8 mouse cellular contexts compared by ENCODE assay signal in the genomic region with DNA sequence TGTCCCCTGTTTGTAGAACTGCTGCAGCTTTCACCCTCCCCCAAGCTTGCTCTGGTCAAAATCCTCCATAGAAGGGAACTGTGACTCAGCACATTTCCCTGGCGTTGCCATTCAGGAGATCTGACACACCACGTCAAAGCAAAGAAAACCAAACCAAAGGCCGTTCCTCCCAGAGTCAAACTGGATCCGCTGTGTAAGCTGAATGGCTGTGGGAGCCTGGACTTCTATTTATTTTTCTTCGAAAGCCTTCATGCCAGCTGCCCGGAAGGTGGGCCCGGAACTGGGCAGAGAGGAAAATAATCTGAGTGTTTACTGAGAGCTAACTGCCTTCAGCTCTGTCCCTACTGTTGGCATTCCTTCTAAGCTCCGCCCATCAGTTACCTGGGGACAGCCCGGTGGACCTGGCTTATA. TPM values are rescaled to one million over a fixed set of nuclear protein-coding genes. Genes with fewer than 3 reads are reported as not detected.
DNase-seq lines count a peak whose midpoint lies in the region; ATAC-seq and TF ChIP-seq lines count a peak whose summit lies in the region.

No protein-coding gene starts in this region.

- H3K4me1 ChIP-seq in neural tube, embryonic 13.5 days (replicated peaks): peaks cover 27% of the 10 kb centered on the region
- H3K4me1 ChIP-seq in intestine, embryonic 14.5 days (replicated peaks; ENCODE audit: control insufficient read depth, insufficient read depth, low read length): peaks cover 13% of the 10 kb centered on the region
- no peaks in the 10 kb centered on the region; the same call in 1 of the 2 replicates for H3K4me1 ChIP-seq in lung, adult 2 months (ENCODE audit: control insufficient read depth, insufficient read depth, low read length)

- 47% methylated on average over 9 of the region's 9 CpGs for WGBS in neural tube, embryonic 13.5 days
- WGBS in intestine, embryonic 14.5 days: 26% methylated on average over 9 of the region's 9 CpGs
- 14% methylated on average over 9 of the region's 9 CpGs for WGBS in lung, adult 2 months

- no peak overlapping the region for H3K4me2 ChIP-seq in neural tube, embryonic 13.5 days
- H3K4me2 ChIP-seq in intestine, embryonic 14.5 days (ENCODE audit: low read length): no peak overlapping the region

- peak overlapping the region; percentile 9; the same call in 1 of the 2 replicates for H3K27ac ChIP-seq in neural tube, embryonic 13.5 days (replicated peaks)
- no peak overlapping the region for H3K27ac ChIP-seq in intestine, embryonic 14.5 days (ENCODE audit: low read depth)

- no peak overlapping the region for H3K9ac ChIP-seq in neural tube, embryonic 13.5 days
- no peak overlapping the region for H3K9ac ChIP-seq in intestine, embryonic 14.5 days (ENCODE audit: low read length)

- H3K9me3 ChIP-seq in neural tube, embryonic 13.5 days: no peaks in the 10 kb centered on the region
- H3K9me3 ChIP-seq in intestine, embryonic 14.5 days (ENCODE audit: control insufficient read depth, low read length): no peaks in the 10 kb centered on the region

- no peak for TF ChIP-seq POLR2A in lung, adult 2 months (IDR thresholded peaks at IDR 0.05; ENCODE audit: borderline replicate concordance, extremely low read depth, low read depth, low read length)

- no peak overlapping the region for H3K4me3 ChIP-seq in neural tube, embryonic 13.5 days
- no peak overlapping the region for H3K4me3 ChIP-seq in intestine, embryonic 14.5 days (ENCODE audit: low read depth, low read length)
- H3K4me3 ChIP-seq in lung, adult 2 months (replicated peaks; ENCODE audit: extremely low read depth, low read depth, low read length): no peak overlapping the region

- no peak for ATAC-seq in neural tube, embryonic 13.5 days (ENCODE audit: low read depth)
- peak; percentile 89 for ATAC-seq in common myeloid progenitor, adult 5-6 weeks (replicated peaks; ENCODE audit: low read depth, poor library complexity, severe bottlenecking)
- peak; percentile 50 for ATAC-seq in intestine, embryonic 14.5 days (replicated peaks; ENCODE audit: low FRiP score, low TSS enrichment, low read depth)

- no peaks in the 10 kb centered on the region for H3K27me3 ChIP-seq in neural tube, embryonic 13.5 days
- no peaks in the 10 kb centered on the region for H3K27me3 ChIP-seq in intestine, embryonic 14.5 days (replicated peaks; ENCODE audit: control insufficient read depth, insufficient read depth, low read length)

- DNase-seq in neural tube, embryonic 10.5 days (ENCODE audit: extremely low spot score, low spot score): no peak
- no peak for DNase-seq in intestine, embryonic 14.5 days (ENCODE audit: low spot score)
- peak; percentile 34 for DNase-seq in lung, adult 2 months
- DNase-seq in thymus, postnatal 10 days (ENCODE audit: low spot score in 2 of 2): no peak
- DNase-seq in right cerebral cortex, postnatal 36 days (ENCODE audit: low spot score in 2 of 2): no peak
- DNase-seq in spleen, adult 12 weeks (ENCODE audit: low spot score): no peak

- no peaks in the 10 kb centered on the region for H3K36me3 ChIP-seq in neural tube, embryonic 13.5 days
- H3K36me3 ChIP-seq in intestine, embryonic 14.5 days (ENCODE audit: control insufficient read depth, insufficient read depth, low read length): no peaks in the 10 kb centered on the region

- no peak for TF ChIP-seq CTCF in lung, adult 2 months (IDR thresholded peaks at IDR 0.05; ENCODE audit: insufficient read depth, low read length)

RNA-seq across cellular contexts. Expression of a gene that starts 42.9 kb away (rescaled TPM):
- polyA plus RNA-seq in neural tube, embryonic 13.5 days (2015; fragmentation: Nextera tagmentation; extraction: Ambion mirVana): 1.0 and 1.9 TPM in 2 replicates
- total RNA-seq in common myeloid progenitor, adult 5-6 weeks (2017): 0.91 and 3.1 TPM in 2 replicates
- polyA plus RNA-seq in intestine, embryonic 14.5 days (2014; fragmentation: Nextera tagmentation; extraction: Ambion mirVana): 1.6 and 1.7 TPM in 2 replicates
- 47.8 and 53.2 TPM in 2 replicates for polyA plus RNA-seq in lung, adult 2 months (2012; rRNA removed)

Comparison
In these comparisons a context has a peak if more than half of its experiments do, and no peak if none do; other contexts are left out.
1. RNA of a gene that starts 42.9 kb away (polyA plus RNA-seq): 47.8 to 53.2 TPM in lung, adult 2 months; 1.6 to 1.7 TPM in intestine, embryonic 14.5 days and 1.0 to 1.9 TPM in neural tube, embryonic 13.5 days; every median in the first group is over 10 times any median in the second.